Mouse (Mus musculus) heart, adult 18-20 months (tissue): Measurements from ENCODE around the gene Rhoh. TPM values are rescaled to one million over a fixed set of nuclear protein-coding genes. Genes with fewer than 3 reads are reported as not detected.

Experiments
- DNase-seq, 2 experiments: peaks; one replicate each; pipeline ENCODE4 v3.0.0; 2021 to 2022; ENCODE audit warnings: mixed read lengths in 1 of 2
- total RNA-seq, 2 experiments: library from RNA; stranded (reverse); gene quantifications; 2 replicates each; pipeline ENCODE4 v1.2.3; 2021

Gene Rhoh
- total RNA-seq, 2 experiments from 2014 or later: 0.45 to 1.4 TPM

GRCm38 (mm10) chr5:65860281-65861000 is 572 bp upstream of the Rhoh start:
- DNase-seq: peak; percentile 19 to 65

- no peak for DNase-seq
Observed at GRCm38 (mm10) chr5:65862217-65862927, 1.4 kb downstream of the Rhoh start.

- DNase-seq: peak; percentile 54 to 72
Observed at GRCm38 (mm10) chr5:65863349-65863749, 2.3 kb downstream of the Rhoh start.

GRCm38 (mm10) chr5:65864486-65864885 is 3.5 kb downstream of the Rhoh start:
- DNase-seq: no peak

- DNase-seq: no peak
Observed at GRCm38 (mm10) chr5:65864946-65865345, 3.9 kb downstream of the Rhoh start.

- no peak for DNase-seq
Observed at GRCm38 (mm10) chr5:65866591-65866990, 5.6 kb downstream of the Rhoh start.

- DNase-seq: peak in 1 of 2 experiments; percentile 37
Observed at GRCm38 (mm10) chr5:65867380-65868116, 6.5 kb downstream of the Rhoh start.

GRCm38 (mm10) chr5:65868419-65868818 is 7.4 kb downstream of the Rhoh start:
- no peak for DNase-seq

- DNase-seq: no peak
Observed at GRCm38 (mm10) chr5:65869660-65870059, 8.6 kb downstream of the Rhoh start.

- DNase-seq: no peak
Observed at GRCm38 (mm10) chr5:65871276-65871875, 10.4 kb downstream of the Rhoh start.

GRCm38 (mm10) chr5:65873212-65873611 is 12.2 kb downstream of the Rhoh start:
- DNase-seq: no peak

- no peak for DNase-seq
Observed at GRCm38 (mm10) chr5:65875269-65875668, 14.3 kb downstream of the Rhoh start.

GRCm38 (mm10) chr5:65878367-65878766 is 17.4 kb downstream of the Rhoh start:
- DNase-seq: no peak

- DNase-seq: no peak
Observed at GRCm38 (mm10) chr5:65881254-65881653, 20.2 kb downstream of the Rhoh start.

- DNase-seq: no peak
Observed at GRCm38 (mm10) chr5:65882476-65883205, 21.6 kb downstream of the Rhoh start.

GRCm38 (mm10) chr5:65883355-65883754 is 22.3 kb downstream of the Rhoh start:
- peak in 1 of 2 experiments; percentile 28 for DNase-seq

- DNase-seq: no peak
Observed at GRCm38 (mm10) chr5:65885699-65886443, 24.9 kb downstream of the Rhoh start.

GRCm38 (mm10) chr5:65888102-65888501 is 27.1 kb downstream of the Rhoh start:
- DNase-seq: no peak

- DNase-seq: no peak
Observed at GRCm38 (mm10) chr5:65888998-65889397, 28.0 kb downstream of the Rhoh start.

- DNase-seq: no peak
Observed at GRCm38 (mm10) chr5:65891251-65891826, 30.3 kb downstream of the Rhoh start.
